Mouse (Mus musculus) 3T3-L1 (cell line): ENCODE results near the gene Vti1a.

ENCODE experiments used
- DNase-seq: peaks from one replicate; pipeline ENCODE4 v3.0.0-alpha.2; 2015; ENCODE audit warnings: low read depth, low spot score

Gene Vti1a

DNA sequence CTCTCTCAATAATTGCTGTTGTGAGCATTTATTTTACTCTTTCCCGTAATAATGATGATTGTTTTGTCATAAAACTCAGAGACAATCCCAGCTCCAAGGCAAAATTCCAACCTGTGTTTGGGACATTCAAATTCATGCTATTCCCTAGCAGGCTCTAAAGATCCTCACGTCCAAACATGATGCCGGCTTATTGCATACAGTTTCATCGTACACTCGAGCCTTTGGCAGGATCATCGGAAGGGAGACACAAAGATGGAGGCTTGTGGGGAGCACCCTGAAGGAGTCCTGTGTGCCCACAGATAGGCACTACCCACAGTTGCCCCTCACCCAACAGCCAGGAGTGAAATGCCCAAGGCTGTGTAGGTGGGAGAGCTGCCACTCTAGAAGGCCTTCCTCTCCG lies 208.3 kb downstream of the Vti1a start:
- DNase-seq, result no peak

GRCm38 (mm10) chr19:55525056-55525455 lies 209.0 kb downstream of the Vti1a start:
- no peak for DNase-seq

DNA sequence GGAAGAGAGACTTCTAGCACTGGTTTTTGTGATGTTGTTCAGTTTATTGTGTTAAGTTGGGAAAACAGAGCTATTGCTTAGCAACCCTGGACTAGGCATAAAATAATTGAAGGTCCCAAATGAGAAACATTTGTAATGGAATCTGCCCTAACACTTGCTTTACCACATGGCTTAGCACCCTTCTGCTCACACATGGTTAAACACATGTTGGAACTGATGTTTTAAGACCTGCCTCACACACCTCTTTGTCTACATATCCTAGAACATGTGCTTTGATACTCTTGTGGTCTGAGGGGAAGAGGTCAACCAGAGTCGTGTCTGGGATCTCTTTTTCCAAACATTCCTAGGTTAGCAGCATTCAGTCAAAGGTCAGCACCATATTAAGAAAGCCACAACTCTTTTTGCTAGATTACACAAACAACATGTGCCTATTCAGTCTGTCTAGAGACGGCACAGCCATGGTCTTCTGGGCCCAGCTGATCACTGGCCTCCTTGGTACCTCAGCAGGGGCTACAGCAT lies 210.7 kb downstream of the Vti1a start:
- no peak for DNase-seq

GRCm38 (mm10) chr19:55530041-55530440 lies 213.9 kb downstream of the Vti1a start:
- peak; percentile 37 for DNase-seq

DNA sequence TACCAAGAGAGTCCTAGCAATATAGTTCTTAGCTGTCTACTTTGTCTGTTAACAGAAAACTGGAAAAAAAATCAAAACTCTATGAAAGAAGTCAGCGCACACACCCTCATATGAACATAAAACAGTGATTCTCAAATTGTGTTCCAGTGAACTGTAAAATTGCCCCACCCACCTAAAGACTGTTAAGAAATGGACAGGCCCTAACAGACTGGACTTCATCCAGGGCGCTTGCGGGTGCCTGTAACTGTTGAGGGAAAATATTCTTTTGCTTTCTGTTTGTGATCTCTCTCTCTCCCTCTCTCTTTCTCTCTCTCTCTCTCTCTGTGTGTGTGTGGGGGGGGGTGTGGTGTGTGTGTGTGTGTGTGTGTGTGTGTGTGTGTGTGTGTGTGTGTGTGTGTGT lies 216.6 kb downstream of the Vti1a start:
- no peak for DNase-seq

GRCm38 (mm10) chr19:55536273-55536937 lies 220.3 kb downstream of the Vti1a start:
- DNase-seq, result no peak

- DNase-seq, result no peak
Measured at GRCm38 (mm10) chr19:55537691-55538090, 221.6 kb downstream of the Vti1a start.

DNA sequence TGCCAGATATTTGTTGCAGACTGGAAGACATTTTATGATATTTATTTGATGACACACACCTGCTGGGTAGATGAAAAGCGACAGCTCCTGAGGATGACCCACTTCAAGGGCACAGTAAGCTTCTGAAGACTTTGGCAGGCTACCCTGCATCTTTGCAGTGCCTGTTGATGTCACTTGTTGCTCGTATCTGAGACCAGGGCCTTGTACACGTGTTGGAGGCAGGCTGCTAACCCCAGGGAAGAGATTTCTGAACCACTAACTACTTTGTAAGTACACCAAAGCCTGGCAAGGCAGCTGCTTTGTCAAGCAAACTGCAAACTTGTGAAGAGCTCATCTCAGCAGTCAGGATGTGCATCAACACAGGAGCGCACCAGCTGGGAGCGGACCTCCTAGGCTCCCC lies 225.5 kb downstream of the Vti1a start:
- DNase-seq, result no peak

DNA sequence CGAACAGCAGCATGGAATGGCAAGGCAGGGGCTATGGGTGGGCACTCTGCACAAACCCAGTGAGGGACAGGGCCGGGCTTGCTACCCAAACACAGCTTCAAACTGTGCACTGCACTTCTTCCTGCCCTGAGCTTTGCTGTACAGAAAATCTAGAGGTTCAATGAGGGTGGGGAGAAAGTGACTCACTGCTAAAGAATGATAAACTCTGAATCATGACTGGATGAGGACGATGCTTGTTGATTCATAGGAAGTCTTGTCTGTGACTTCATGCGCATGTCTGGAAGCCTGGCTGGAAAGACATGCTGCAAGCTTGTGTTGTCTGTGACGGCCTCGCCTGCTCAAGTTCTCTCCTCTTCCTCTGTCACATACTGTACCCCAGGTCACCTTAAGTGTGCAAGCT lies 226.4 kb downstream of the Vti1a start:
- DNase-seq, result peak; percentile 98

- no peak for DNase-seq
Measured at GRCm38 (mm10) chr19:55543188-55543587, 227.1 kb downstream of the Vti1a start.

GRCm38 (mm10) chr19:55544498-55544897 lies 228.4 kb downstream of the Vti1a start:
- peak; percentile 71 for DNase-seq

- DNase-seq, result peak; percentile 72
Measured at GRCm38 (mm10) chr19:55545529-55545928, 229.4 kb downstream of the Vti1a start.

GRCm38 (mm10) chr19:55546009-55546528 lies 230.0 kb downstream of the Vti1a start:
- no peak for DNase-seq

DNA sequence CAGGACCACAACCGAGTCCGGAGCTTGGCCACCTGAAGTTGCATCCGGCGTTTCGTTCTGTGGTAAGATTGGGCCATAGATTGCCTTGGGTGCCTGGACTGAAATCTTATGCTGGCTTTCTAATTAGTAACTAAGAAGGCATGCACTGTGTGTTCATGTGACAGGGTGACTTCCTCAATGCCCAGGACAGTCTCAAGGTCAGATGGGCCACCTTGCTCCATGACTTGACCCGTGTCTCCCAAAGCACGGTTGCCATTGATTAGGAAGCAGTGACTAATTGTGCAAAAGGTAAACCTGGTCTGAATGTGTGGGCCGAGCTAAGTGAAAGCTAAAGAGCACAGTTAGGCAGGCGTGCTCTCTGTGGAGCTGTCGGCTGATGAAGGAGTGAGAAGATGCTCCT lies 232.1 kb downstream of the Vti1a start:
- no peak for DNase-seq

- peak; percentile 80 for DNase-seq
Measured at GRCm38 (mm10) chr19:55548656-55549055, 232.6 kb downstream of the Vti1a start.

DNA sequence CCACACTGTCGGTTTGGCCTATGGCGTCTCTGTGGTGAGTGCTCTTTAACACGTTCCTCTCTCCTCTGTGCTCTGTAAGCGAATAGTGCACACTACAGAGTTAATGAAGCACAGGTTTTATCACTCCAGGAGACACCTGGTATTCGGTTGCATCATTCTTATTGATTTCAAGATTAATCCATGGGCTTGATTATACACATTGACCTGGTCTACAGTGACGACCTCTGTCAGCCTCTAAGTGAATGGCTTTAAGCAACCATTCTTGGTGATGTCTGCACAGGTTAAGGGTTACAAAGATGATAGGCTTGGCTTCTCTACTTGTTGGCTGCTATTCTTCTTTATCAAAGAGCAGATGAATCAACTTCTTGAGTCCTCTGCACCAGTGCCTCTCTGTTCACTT lies 234.1 kb downstream of the Vti1a start:
- DNase-seq, result no peak

DNA sequence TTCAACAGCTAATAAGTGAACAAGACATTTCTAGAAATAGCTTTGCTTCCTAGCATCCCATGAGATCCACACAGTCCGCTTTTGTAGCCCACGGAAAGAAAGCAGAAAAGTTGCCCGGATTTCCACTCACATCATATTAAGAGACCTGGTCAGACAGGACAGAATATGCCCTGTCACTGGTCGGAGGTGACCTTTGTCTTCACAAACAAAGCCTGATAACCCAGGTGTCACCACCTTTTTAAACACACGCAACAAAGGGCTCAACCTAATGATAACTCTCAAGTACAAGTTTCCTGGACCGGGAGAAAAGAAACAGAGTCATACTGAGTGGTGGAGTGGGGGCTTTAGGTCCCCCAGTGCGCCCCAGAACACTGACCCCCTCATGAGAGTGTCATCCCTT lies 236.2 kb downstream of the Vti1a start:
- no peak for DNase-seq

DNA sequence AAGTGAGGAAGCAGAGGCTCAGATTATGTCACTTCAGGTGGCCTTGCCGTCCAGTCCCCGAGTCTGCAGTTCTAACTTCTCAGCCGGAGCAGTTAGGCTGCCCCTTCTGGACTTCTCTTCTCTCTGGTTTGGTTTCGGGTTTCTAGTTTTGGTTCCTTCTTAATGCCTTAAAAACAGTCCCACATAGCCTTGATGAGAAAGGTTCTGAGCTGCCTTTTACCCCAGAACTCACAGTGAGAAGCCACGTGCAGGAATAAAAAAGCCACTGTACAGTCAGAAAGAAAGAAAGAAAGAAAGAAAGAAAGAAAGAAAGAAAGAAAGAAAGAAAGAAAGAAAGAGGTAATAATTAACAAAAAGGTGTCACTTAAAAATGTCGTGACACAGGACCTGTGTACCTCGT lies 236.8 kb downstream of the Vti1a start:
- DNase-seq, result no peak

DNA sequence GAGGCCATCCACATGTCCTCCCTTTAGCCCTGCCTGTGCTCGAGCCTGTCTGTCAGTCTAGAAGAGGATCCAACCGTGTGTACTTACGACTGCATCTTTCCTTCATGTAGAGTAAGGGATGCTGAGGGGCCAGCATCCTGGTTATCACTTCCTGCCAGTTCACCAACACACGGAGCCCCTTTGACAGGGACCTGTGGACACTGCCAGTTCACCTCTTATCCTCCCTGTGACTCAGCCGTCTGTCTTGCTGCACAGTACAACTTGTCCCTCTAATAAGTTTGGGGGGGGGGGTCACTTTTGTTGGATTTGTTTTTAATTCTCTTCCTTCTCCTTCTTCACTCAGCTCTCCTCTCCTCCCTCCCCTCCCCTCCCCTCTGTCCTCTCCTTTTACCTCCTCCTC lies 238.2 kb downstream of the Vti1a start:
- DNase-seq, result no peak

DNA sequence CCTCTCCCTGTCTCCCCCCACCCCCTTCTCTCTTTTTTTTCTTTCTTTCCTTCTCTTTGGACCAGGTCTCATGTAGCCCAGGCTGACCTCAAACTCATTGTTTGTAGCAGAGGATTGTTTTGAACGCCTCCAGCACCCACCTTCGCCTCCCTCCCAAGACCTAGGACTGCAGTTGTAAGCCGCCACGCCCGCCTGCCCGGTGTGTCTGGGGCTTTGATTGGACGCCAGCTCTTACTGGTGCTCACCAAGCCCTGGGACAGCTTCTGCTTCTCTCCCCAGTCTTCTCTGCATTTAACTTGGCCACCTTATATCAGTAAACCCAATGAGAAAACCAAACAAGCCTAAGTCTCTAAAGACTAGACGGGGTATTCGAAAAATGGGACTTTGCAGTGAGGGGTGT lies 238.6 kb downstream of the Vti1a start:
- DNase-seq, result no peak

- DNase-seq, result no peak
Measured at GRCm38 (mm10) chr19:55556168-55556999, 240.3 kb downstream of the Vti1a start.

DNA sequence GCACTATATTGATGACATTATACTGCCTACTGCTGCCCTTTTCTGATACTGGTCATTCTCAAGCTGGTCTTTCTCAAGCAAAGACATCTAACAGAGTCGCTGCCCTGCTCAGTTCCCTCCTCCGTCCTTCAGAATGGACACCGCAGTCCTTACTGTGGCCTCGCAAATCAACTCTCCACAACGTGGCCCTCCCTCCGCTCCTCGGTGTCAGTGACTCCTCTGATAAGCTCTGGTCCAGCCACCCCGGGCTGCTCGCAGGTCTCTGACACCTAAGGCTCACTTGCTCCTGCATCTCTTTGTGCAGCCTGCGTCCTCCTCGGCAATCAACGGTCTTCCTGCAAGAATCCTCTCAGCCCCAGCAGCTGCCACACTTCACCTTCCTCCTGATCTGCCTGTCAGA lies 243.2 kb downstream of the Vti1a start:
- DNase-seq, result no peak
